In the genomic region with DNA sequence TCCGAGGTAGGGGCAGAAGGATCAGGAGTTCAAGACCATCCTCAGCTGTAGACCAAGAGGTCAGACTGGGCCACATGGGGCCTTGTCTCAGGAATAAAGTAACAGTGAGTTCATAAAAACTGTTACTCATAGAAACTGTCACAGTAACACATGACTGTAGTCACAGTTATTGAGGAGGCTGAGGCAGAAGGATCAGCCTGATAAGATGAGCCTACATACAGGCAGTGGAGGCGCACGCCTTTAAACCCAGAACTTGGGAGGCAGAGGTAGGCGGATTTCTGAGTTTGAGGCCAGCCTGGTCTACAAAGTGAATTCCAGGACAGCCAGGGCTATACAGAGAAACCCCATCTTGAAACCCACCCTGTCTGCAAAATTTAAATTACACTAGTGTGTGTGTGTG, we compare ENCODE assay signal across 1 mouse cellular context.
TF ChIP-seq lines count a peak whose summit lies in the region.

No protein-coding gene starts in this region.

TF ChIP-seq in myocyte, 11 proteins besides CTCF, POLR2A, EP300 and RAD21:
- no peak for TF ChIP-seq TCF12 (IDR thresholded peaks at IDR 0.05; ENCODE audit: insufficient read depth, poor library complexity, severe bottlenecking)
- no peak for TF ChIP-seq REST (IDR thresholded peaks at IDR 0.05; ENCODE audit: insufficient read depth, insufficient read length)
- TF ChIP-seq MAX (IDR thresholded peaks at IDR 0.05; ENCODE audit: low read depth) = no peak
- no peak for TF ChIP-seq POLR2AphosphoS2 (IDR thresholded peaks at IDR 0.05; ENCODE audit: insufficient read length, low read depth)
